17 mouse cellular contexts compared by ENCODE assay signal in the genomic region with DNA sequence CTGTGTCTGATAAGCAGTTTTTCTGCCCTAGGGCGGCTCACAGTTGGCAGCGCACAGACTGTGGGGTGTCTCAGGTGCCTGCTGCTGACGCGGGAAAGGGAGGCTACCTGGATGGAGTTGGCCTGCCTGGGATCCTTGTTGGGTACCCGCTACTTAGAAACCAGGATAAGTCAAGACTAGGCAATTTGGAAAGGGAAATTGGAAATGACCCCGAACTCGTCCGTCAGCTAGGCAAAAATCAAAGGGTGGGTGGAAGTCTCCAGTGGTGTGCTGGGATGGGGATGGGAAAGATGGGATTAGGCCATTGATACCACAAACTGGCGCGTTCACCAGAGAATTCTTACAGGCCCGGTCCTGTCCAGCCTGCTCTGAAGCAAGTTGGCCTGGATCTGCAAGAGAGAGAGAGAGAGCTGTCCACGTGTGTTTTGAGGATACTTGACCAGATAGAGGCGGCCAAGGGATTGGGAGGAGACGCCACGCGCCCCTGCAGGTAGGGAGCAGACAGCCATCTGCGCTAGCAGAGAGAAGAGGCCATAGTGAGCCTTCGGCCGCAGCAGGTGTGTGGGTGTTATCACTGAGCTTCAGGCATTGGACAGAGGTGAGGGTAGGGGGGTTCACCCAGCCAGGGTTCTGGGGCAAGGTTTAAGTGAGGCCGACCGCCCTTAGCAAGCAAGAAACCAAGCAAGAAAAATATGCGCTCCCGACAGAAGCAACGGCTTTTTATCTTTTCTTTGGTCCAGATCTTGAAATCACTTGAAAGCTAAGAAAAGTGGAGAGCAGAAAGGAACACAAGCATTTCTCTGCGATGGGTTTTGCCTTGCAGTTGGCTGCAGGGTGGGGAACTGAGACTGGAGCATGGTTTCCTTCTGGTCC. TPM values are rescaled to one million over a fixed set of nuclear protein-coding genes. Genes with fewer than 3 reads are reported as not detected.
DNase-seq lines count a peak whose midpoint lies in the region; ATAC-seq lines count a peak whose summit lies in the region.
"Had no signal": no experiment of that assay in that cellular context is flagged by ENCODE, and none has a peak within 500 bp of the region (broad histone marks: within the 10 kb centered on the region; RNA-seq: fewer than 3 reads in every experiment).

No protein-coding gene starts in this region.

- 0 out of 2 replicates have a peak overlapping the region, but pooled peaks have one; percentile 13 for H3K4me3 ChIP-seq in midbrain, embryonic 12.5 days
- no peak overlapping the region for H3K4me3 ChIP-seq in midbrain, embryonic 14.5 days (replicated peaks; ENCODE audit: low read depth, low read length)
- peak overlapping the region; percentile 67 for H3K4me3 ChIP-seq in intestine, embryonic 14.5 days (ENCODE audit: low read depth, low read length)
- H3K4me3 ChIP-seq in stomach, embryonic 16.5 days (replicated peaks; ENCODE audit: low read length), result peak overlapping the region; percentile 21
- H3K4me3 ChIP-seq: hindbrain, embryonic 12.5 days; limb, embryonic 13.5 days; midbrain, embryonic 15.5 days; neural tube, embryonic 13.5 days had no signal

- under 1% methylated on average over 25 of the region's 25 CpGs for WGBS in midbrain, embryonic 12.5 days
- WGBS in midbrain, embryonic 14.5 days, result 2% methylated on average over 25 of the region's 25 CpGs
- 4% methylated on average over 25 of the region's 25 CpGs for WGBS in intestine, embryonic 14.5 days
- 7% methylated on average over 25 of the region's 25 CpGs for WGBS in stomach, embryonic 16.5 days

- no peak overlapping the region for H3K4me2 ChIP-seq in midbrain, embryonic 12.5 days (replicated peaks)
- H3K4me2 ChIP-seq in midbrain, embryonic 14.5 days (ENCODE audit: low read length), result no peak overlapping the region
- H3K4me2 ChIP-seq in intestine, embryonic 14.5 days (ENCODE audit: low read length), result peak overlapping the region; percentile 71
- H3K4me2 ChIP-seq in stomach, embryonic 16.5 days (ENCODE audit: low read depth, low read length), result peak overlapping the region; percentile 23; the same call in 1 of the 2 replicates
- H3K4me2 ChIP-seq: heart, embryonic 13.5 days; hindbrain, embryonic 12.5 days; limb, embryonic 13.5 days; midbrain, embryonic 15.5 days; neural tube, embryonic 13.5 days had no signal

- no peak for ATAC-seq in midbrain, embryonic 12.5 days (ENCODE audit: low FRiP score, low read depth)
- ATAC-seq in midbrain, embryonic 14.5 days (ENCODE audit: low FRiP score, low TSS enrichment), result no peak
- ATAC-seq in intestine, embryonic 14.5 days (replicated peaks; ENCODE audit: low FRiP score, low TSS enrichment, low read depth), result no peak
- ATAC-seq in stomach, embryonic 16.5 days (ENCODE audit: insufficient read depth, low FRiP score), result no peak
- ATAC-seq: lung, postnatal 0 days; midbrain, embryonic 15.5 days had no signal

- peaks cover 93% of the 10 kb centered on the region for H3K27me3 ChIP-seq in midbrain, embryonic 12.5 days
- H3K27me3 ChIP-seq in midbrain, embryonic 14.5 days (ENCODE audit: control insufficient read depth, insufficient read depth, low read length), result peaks cover 91% of the 10 kb centered on the region
- peaks cover 65% of the 10 kb centered on the region for H3K27me3 ChIP-seq in intestine, embryonic 14.5 days (replicated peaks; ENCODE audit: control insufficient read depth, insufficient read depth, low read length)
- H3K27me3 ChIP-seq in stomach, embryonic 16.5 days (ENCODE audit: control insufficient read depth, insufficient read depth, low read length), result peaks cover 81% of the 10 kb centered on the region

- no peaks in the 10 kb centered on the region for H3K36me3 ChIP-seq in midbrain, embryonic 12.5 days
- no peaks in the 10 kb centered on the region for H3K36me3 ChIP-seq in midbrain, embryonic 14.5 days (ENCODE audit: control insufficient read depth, insufficient read depth, low read length)
- H3K36me3 ChIP-seq in intestine, embryonic 14.5 days (ENCODE audit: control insufficient read depth, insufficient read depth, low read length), result no peaks in the 10 kb centered on the region
- H3K36me3 ChIP-seq in stomach, embryonic 16.5 days (ENCODE audit: control insufficient read depth, insufficient read depth, low read length), result no peaks in the 10 kb centered on the region
- H3K36me3 ChIP-seq: heart, embryonic 13.5 days; hindbrain, embryonic 12.5 days; limb, embryonic 13.5 days; midbrain, embryonic 15.5 days; neural tube, embryonic 13.5 days had no signal

- H3K27ac ChIP-seq in midbrain, embryonic 12.5 days (replicated peaks), result no peak overlapping the region
- H3K27ac ChIP-seq in midbrain, embryonic 14.5 days (replicated peaks; ENCODE audit: low read depth, low read length), result no peak overlapping the region
- peak overlapping the region; percentile 83 for H3K27ac ChIP-seq in intestine, embryonic 14.5 days (ENCODE audit: low read depth)
- H3K27ac ChIP-seq in stomach, embryonic 16.5 days (ENCODE audit: low read length), result no peak overlapping the region
- H3K27ac ChIP-seq: heart, embryonic 13.5 days; hindbrain, embryonic 12.5 days; limb, embryonic 13.5 days; midbrain, embryonic 15.5 days; neural tube, embryonic 13.5 days had no signal

- DNase-seq in heart, adult 11 months, result peak; percentile 68
- DNase-seq in heart, adult 9 months (ENCODE audit: low spot score in 2 of 2), result no peak
- DNase-seq in midbrain, embryonic 14.5 days, result no peak
- DNase-seq in intestine, embryonic 14.5 days (ENCODE audit: low spot score), result peak; percentile 84
- no peak for DNase-seq in frontal cortex, postnatal 10 days (ENCODE audit: low spot score in 2 of 2)
- no peak for DNase-seq in cerebellum, postnatal 36 days
- DNase-seq: kidney, postnatal 10 days; right cerebral cortex, adult 18-20 months; thymus, postnatal 14 days had no signal

- no peak overlapping the region for H3K9ac ChIP-seq in midbrain, embryonic 12.5 days (replicated peaks)
- no peak overlapping the region for H3K9ac ChIP-seq in midbrain, embryonic 14.5 days (replicated peaks; ENCODE audit: low read length)
- peak overlapping the region; percentile 63 for H3K9ac ChIP-seq in intestine, embryonic 14.5 days (ENCODE audit: low read length)
- no peak overlapping the region for H3K9ac ChIP-seq in stomach, embryonic 16.5 days (ENCODE audit: low read length)
- H3K9ac ChIP-seq: heart, embryonic 13.5 days; hindbrain, embryonic 12.5 days; limb, embryonic 13.5 days; midbrain, embryonic 15.5 days; neural tube, embryonic 13.5 days had no signal

- no peaks in the 10 kb centered on the region for H3K9me3 ChIP-seq in midbrain, embryonic 12.5 days
- no peaks in the 10 kb centered on the region for H3K9me3 ChIP-seq in midbrain, embryonic 14.5 days (ENCODE audit: control insufficient read depth, low read length)
- no peaks in the 10 kb centered on the region for H3K9me3 ChIP-seq in intestine, embryonic 14.5 days (ENCODE audit: control insufficient read depth, low read length)
- H3K9me3 ChIP-seq in stomach, embryonic 16.5 days (replicated peaks; ENCODE audit: control insufficient read depth, low read length), result no peaks in the 10 kb centered on the region
- H3K9me3 ChIP-seq: heart, embryonic 13.5 days; hindbrain, embryonic 12.5 days; limb, embryonic 13.5 days; midbrain, embryonic 15.5 days; neural tube, embryonic 13.5 days had no signal

- H3K4me1 ChIP-seq in midbrain, embryonic 12.5 days, result peaks cover 32% of the 10 kb centered on the region
- H3K4me1 ChIP-seq in midbrain, embryonic 14.5 days (ENCODE audit: control insufficient read depth, insufficient read depth, low read length), result 0 out of 2 replicates have a peak, but pooled peaks cover 5% of the 10 kb centered on the region
- H3K4me1 ChIP-seq in intestine, embryonic 14.5 days (replicated peaks; ENCODE audit: control insufficient read depth, insufficient read depth, low read length), result peaks cover 17% of the 10 kb centered on the region
- peaks cover 5% of the 10 kb centered on the region; the same call in 1 of the 2 replicates for H3K4me1 ChIP-seq in stomach, embryonic 16.5 days (ENCODE audit: control insufficient read depth, insufficient read depth, low read length)

RNA-seq across cellular contexts. Expression of a gene that starts 2.4 kb away (rescaled TPM):
- polyA plus RNA-seq in midbrain, embryonic 12.5 days (2016; fragmentation: Nextera tagmentation; extraction: Ambion mirVana), result 0.97 and 2.5 TPM in 2 replicates
- 0.30 and 0.62 TPM in 2 replicates for polyA plus RNA-seq in midbrain, embryonic 14.5 days (2014; fragmentation: Nextera tagmentation; extraction: Ambion mirVana)
- 82.3 and 83.9 TPM in 2 replicates for polyA plus RNA-seq in intestine, embryonic 14.5 days (2014; fragmentation: Nextera tagmentation; extraction: Ambion mirVana)
- polyA plus RNA-seq in stomach, embryonic 16.5 days (2015; fragmentation: Nextera tagmentation; extraction: Ambion mirVana), result 7.2 and 11.1 TPM in 2 replicates
- polyA plus RNA-seq: heart, embryonic 13.5 days; limb, embryonic 13.5 days; lung, postnatal 0 days; neural tube, embryonic 13.5 days had no signal

Comparison
In these comparisons a context has a peak if more than half of its experiments do, and no peak if none do; other contexts are left out.
1. DNase-seq: peak in heart, adult 11 months (single experiment) and intestine, embryonic 14.5 days (single experiment); none in heart, adult 9 months (0 of 2), midbrain, embryonic 14.5 days (single experiment), frontal cortex, postnatal 10 days (0 of 2) and cerebellum, postnatal 36 days (0 of 2).
2. H3K4me2 ChIP-seq: peak in intestine, embryonic 14.5 days (single experiment) and stomach, embryonic 16.5 days (single experiment); none in midbrain, embryonic 12.5 days (single experiment) and midbrain, embryonic 14.5 days (single experiment).